Mouse (Mus musculus): ENCODE measurements around the gene 9930111J21Rik2.
"Not testable (repeated sequence)": the region's sequence is repeated elsewhere in the genome, so short reads cannot be mapped to it uniquely, and the experiment has no call there.

GRCm38 (mm10) chr11:49051093-49051891, at the start of gene 9930111J21Rik2:
- TF ChIP-seq POLR2A (IDR thresholded peaks at IDR 0.05; ENCODE audit: control insufficient read depth, extremely low read depth, insufficient read depth, low read length, poor library complexity); CTCF (IDR thresholded peaks at IDR 0.05; ENCODE audit: borderline replicate concordance, control insufficient read depth, extremely low read depth, insufficient read depth, low read length, poor library complexity): not testable (repeated sequence)
